Mouse (Mus musculus) hindbrain, embryonic 12.5 days (tissue): ENCODE measurements at regions not wholly inside any gene's neighbourhood (a gene's known extent, or its start where the extent isn't known, plus 50 kb on each side); places are given as distances from the start of the nearest gene placed in this dataset.
"Not testable (repeated sequence)": the region's sequence is repeated elsewhere in the genome, so short reads cannot be mapped to it uniquely, and the experiment has no call there.

Source experiments
- ATAC-seq: fragments of 200-750 bp; cut with Nextera tagmentation; 2 replicates; pipeline ENCODE4 v1.8.0; 2017; ENCODE audit warnings: moderate TSS enrichment; ENCODE audit not compliant: low FRiP score
- H3K27ac ChIP-seq: fragments of 300-500 bp; sonication (generic); 2 replicates; pipeline ENCODE4 v1.5.1; 2016; ENCODE audit warnings: mild to moderate bottlenecking
- H3K27me3 ChIP-seq: fragments of 300-500 bp; sonication (generic); 2 replicates; pipeline ENCODE4 v1.6.1; 2016; ENCODE audit warnings: mild to moderate bottlenecking
- H3K36me3 ChIP-seq: fragments of 300-500 bp; sonication (generic); 2 replicates; pipeline ENCODE4 v1.6.1; 2016; ENCODE audit warnings: mild to moderate bottlenecking
- H3K4me1 ChIP-seq: fragments of 300-500 bp; sonication (generic); 2 replicates; pipeline ENCODE4 v1.6.1; 2016
- H3K4me2 ChIP-seq: fragments of 300-500 bp; sonication (generic); replicated peaks from 2 replicates; pipeline ENCODE4 v1.6.1; 2016; ENCODE audit warnings: mild to moderate bottlenecking
- H3K4me3 ChIP-seq: fragments of 300-500 bp; sonication (generic); 2 replicates; pipeline ENCODE4 v1.5.1; 2016; ENCODE audit warnings: mild to moderate bottlenecking
- H3K9ac ChIP-seq: fragments of 300-500 bp; sonication (generic); 2 replicates; pipeline ENCODE4 v1.6.1; 2016; ENCODE audit warnings: mild to moderate bottlenecking, moderate library complexity
- H3K9me3 ChIP-seq: fragments of 300-500 bp; sonication (generic); replicated peaks from 2 replicates; pipeline ENCODE4 v1.6.1; 2016; ENCODE audit warnings: mild to moderate bottlenecking
- WGBS: fragments of 180-500 bp; shearing (Covaris S2); methylation state at CpG from one replicate; pipeline ENCODE4 v1.1.7; 2016; 5-methylcytosine and 5-hydroxymethylcytosine counted together

DNA sequence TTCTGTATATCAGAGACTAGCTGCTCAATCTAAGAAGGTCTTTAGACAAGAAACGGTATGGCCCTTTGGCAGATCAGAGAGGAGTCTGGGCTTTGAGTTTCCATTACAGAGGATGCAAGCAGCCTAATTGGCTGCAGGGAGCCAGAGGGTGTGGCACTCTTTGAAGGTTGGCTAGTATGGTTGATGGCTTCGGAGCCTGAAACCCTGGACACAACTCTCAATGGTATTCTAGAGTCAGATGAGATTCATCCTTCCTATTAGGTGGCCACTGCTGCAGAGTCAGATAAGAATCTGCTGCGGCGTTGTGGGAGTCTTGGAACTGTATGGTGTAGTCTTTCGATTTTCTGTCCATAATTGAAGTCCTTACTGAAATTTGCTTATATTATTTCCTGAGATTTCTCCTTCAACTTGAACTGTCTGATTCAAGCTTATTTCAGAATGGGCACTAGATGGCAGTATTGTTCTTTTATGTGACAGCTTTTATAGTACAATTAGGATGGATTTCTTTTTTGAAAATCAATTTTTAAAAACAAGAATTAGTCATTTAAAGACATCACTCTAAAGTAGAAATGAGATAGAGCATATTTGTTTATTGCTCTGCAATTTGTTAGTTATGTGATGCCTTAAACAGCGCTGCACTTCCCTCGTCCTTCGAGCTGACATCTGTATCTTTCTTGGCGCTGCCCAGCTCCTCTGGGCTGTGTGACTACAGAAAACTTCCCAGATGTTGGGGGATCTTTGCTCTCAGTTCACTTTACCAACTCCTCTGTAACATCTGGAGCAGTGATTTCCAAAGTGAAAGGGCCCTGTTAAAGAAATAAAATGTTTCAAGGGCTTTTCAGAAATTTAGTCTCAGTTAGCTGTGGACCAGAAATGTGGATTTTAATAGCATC is 151.0 kb upstream of the Ttc29 start:
- Histone ChIP-seq H3K36me3 (no peaks in the 10 kb centered on the region), H3K4me1 (no peaks in the 10 kb centered on the region; the same call in 1 of the 2 replicates), H3K4me2 (no peak overlapping the region), H3K27me3 (peaks cover 5% of the 10 kb centered on the region; the same call in 1 of the 2 replicates), H3K27ac (no peak overlapping the region), H3K9me3 (no peaks in the 10 kb centered on the region), H3K9ac (no peak overlapping the region), H3K4me3 (no peak overlapping the region)
- WGBS = 59% methylated on average over 9 of the region's 9 CpGs
- no peak for ATAC-seq

DNA sequence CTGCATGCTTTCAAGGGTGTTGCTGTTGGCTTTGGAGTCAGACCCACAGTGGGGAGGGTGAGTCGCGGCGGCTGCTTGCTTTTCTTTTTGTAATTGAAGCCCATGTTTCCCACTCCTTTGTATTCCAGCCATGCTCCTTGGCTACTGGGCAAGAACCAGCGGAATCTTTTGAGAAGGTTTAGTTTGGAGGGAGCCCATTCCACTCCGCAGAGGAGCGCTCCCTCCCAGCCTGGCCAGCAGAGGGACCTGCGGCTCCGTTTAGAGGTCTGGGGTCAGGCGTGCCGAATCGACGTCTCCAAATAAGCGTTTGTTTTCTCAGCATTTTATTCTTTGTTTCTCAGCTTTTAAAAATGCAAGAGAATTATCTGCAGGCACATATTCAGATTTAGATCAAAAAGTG is 149.6 kb upstream of the Ttc29 start:
- no peak overlapping the region for H3K27ac ChIP-seq
- peak overlapping the region; percentile 21 for H3K4me3 ChIP-seq
- no peaks in the 10 kb centered on the region for H3K9me3 ChIP-seq
- H3K9ac ChIP-seq = peak overlapping the region; percentile 23; the same call in 1 of the 2 replicates
- WGBS = 2% methylated on average over 13 of the region's 13 CpGs
- H3K36me3 ChIP-seq = no peaks in the 10 kb centered on the region
- H3K4me2 ChIP-seq = peak overlapping the region; percentile 59
- ATAC-seq = peak; percentile 83
- H3K27me3 ChIP-seq = peaks cover 9% of the 10 kb centered on the region
- H3K4me1 ChIP-seq = no peaks in the 10 kb centered on the region; the same call in 1 of the 2 replicates

DNA sequence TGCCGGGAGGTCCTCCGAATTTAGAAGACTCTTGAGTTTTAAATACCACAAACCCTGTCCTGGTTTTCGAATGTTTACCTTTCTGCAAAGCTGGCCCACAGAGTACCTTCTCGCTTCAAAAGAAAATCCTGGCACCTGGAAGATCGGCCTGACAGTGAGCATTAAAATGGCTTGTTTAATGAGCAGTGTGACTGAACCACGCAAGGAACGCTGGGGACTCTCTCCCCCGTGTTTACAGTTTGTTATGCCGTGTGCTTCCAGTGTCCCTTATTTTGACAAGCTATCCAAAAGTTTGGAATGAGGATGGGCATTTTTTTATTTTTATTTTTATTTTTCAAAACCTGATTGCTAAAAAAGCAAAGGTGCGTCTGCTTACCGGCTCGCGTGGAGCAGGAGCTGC is 148.9 kb upstream of the Ttc29 start:
- H3K27ac ChIP-seq = no peak overlapping the region
- H3K9me3 ChIP-seq = no peaks in the 10 kb centered on the region
- H3K27me3 ChIP-seq = peaks cover 9% of the 10 kb centered on the region
- H3K4me2 ChIP-seq = peak overlapping the region; percentile 59
- 40% methylated on average over 13 of the region's 13 CpGs for WGBS
- peak overlapping the region; percentile 23; the same call in 1 of the 2 replicates for H3K9ac ChIP-seq
- H3K4me1 ChIP-seq = no peaks in the 10 kb centered on the region; the same call in 1 of the 2 replicates
- no peaks in the 10 kb centered on the region for H3K36me3 ChIP-seq
- peak overlapping the region; percentile 21 for H3K4me3 ChIP-seq
- ATAC-seq = no peak

DNA sequence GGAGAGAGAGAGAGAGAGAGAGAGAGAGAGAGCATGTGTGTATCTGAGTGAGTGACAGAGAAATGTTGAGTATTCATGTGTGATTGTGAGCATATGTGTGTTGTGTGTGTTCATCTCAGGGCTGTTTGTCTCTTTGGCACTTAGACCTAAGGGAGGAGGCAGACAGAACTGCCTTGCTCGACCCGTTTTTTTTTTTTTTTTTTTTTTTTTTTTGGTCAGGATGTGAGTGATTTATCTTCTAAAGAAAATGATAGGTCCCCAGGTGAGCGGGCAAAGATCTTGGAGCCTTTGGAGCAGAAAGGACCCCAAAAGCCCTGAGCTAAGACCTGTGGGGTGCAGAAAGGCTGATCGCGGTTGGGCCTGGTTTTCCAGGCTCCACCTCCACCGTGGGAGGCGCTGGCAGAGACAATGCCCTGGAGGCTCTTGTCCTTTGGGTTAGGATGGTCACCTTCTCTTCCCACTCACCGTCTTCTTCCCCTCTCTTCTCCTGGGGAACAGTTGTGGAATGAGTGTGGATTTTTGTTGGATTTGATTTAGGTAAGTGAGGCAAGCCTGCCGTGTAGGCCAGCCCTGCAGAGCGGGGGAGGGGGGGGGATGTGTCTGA is 147.1 kb upstream of the Ttc29 start:
- no peaks in the 10 kb centered on the region; the same call in 1 of the 2 replicates for H3K4me1 ChIP-seq
- H3K9ac ChIP-seq = no peak overlapping the region
- H3K4me2 ChIP-seq = no peak overlapping the region
- H3K9me3 ChIP-seq = no peaks in the 10 kb centered on the region
- no peak for ATAC-seq
- no peak overlapping the region for H3K4me3 ChIP-seq
- H3K36me3 ChIP-seq = no peaks in the 10 kb centered on the region
- no peak overlapping the region for H3K27ac ChIP-seq
- WGBS = 23% methylated on average over 10 of the region's 10 CpGs
- H3K27me3 ChIP-seq = peaks cover 9% of the 10 kb centered on the region

DNA sequence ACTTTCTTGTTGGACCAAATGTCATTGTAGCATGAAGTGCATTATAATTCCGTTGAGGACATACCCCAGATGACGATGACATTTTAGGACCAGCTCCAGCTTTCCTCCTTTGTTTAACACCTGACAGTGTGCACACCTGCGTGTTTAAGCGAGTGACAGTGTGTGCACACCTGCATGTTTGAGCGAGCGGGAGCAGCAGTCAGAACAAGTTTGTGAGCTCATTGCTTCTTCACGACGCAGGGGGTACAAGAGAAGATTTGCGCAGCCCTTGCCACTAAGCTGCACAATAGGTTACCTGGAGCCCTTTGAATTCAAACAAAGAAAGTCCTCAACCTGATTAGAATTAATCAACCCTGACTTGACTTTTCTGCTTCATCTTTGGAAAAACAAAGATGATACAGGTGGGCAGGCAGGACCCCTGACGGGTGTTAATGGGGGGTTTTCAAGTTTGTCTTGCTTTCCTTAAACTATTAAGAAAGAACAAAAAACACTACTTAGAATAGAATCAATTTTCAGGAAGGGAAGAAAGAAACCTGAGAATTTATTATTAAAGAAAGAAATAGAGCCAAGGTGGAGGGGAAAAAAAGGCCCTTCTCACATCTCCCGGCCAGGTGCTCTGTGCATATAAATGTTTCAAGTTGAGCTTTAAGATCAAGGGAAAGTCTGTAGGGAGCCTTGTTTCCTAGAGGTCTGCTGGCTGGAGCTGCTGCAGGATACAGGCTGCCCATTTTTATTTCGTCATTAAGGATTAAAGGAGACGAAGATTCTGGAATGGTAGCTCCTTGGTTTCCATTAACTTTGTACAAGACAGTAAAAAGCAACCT is 144.8 kb upstream of the Ttc29 start:
- Histone ChIP-seq H3K9me3 (no peaks in the 10 kb centered on the region), H3K27me3 (peaks cover 9% of the 10 kb centered on the region), H3K4me3 (no peak overlapping the region), H3K27ac (no peak overlapping the region), H3K4me1 (no peaks in the 10 kb centered on the region; the same call in 1 of the 2 replicates), H3K9ac (no peak overlapping the region), H3K4me2 (no peak overlapping the region), H3K36me3 (no peaks in the 10 kb centered on the region)
- ATAC-seq = no peak
- WGBS = 20% methylated on average over 13 of the region's 13 CpGs

DNA sequence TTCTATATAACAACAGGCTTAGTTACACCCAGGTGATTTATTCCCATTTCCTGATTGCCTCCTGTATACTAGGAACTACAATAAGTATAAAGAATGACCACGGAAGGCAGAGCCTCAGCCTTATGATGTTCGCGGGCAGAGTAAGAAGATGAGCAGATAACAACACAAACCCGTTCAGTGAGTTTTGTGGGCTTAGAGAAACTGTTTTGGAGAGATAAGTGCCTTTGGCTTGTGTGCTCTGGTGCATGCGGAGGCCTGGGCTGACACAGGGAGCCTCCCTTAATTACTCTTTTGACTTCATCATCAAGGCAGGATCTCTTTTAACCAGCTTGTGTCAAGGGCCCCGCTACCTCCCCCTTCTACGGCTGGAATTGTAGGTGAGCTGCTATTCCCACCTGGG is 139.3 kb upstream of the Ttc29 start:
- 84% methylated on average over 7 of the region's 7 CpGs for WGBS
- Histone ChIP-seq H3K9me3 (no peaks in the 10 kb centered on the region), H3K4me3 (no peak overlapping the region), H3K4me2 (no peak overlapping the region), H3K27ac (no peak overlapping the region), H3K36me3 (no peaks in the 10 kb centered on the region), H3K4me1 (0 out of 2 replicates have a peak, but pooled peaks cover 4% of the 10 kb centered on the region), H3K27me3 (no peaks in the 10 kb centered on the region), H3K9ac (no peak overlapping the region)
- no peak for ATAC-seq

DNA sequence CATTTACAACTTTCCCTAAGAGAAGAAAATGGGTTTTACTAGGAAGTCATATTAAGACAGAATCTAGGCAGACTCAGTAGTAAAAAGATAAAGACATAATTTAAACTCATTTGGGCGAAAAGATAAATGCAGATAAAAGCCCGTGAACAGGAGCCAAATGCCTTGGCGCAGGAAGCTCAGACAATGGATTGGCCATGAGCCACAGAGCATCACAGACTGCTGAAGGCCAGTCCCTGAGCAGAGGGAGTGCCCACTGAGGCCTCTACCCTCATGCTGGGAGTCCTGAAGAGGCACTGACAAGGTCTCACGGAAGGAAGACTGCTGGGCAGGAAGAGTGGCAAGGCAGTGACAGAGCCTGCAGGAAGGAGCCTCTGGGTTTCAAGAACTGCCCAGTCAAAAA is 136.0 kb upstream of the Ttc29 start:
- Histone ChIP-seq H3K27ac (no peak overlapping the region), H3K9me3 (no peaks in the 10 kb centered on the region), H3K4me3 (no peak overlapping the region), H3K4me1 (0 out of 2 replicates have a peak, but pooled peaks cover 4% of the 10 kb centered on the region), H3K4me2 (no peak overlapping the region), H3K9ac (no peak overlapping the region), H3K27me3 (no peaks in the 10 kb centered on the region), H3K36me3 (no peaks in the 10 kb centered on the region)
- ATAC-seq = no peak
- WGBS = 51% methylated on average over 4 of the region's 4 CpGs

DNA sequence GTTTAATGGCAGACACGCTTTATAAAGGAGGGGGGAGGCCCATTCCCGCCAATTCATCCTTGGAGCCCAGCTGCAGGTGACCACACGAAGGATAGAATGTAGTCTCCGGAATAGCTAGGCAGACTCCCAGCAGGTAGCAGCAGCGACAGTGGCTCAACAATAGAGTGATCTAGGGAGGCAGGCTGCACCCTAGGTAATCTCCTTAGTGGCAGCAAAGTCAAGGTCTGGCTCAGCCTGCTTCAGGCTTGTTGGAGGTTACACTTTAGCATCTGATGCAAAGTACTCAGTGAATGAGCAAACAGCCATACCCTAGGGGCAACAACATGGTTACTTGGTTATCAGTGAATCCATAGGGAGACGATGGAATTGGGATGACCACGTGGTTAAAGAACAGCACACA is 131.7 kb upstream of the Ttc29 start:
- not testable (repeated sequence) for H3K4me2 ChIP-seq, H3K9ac ChIP-seq, H3K4me1 ChIP-seq, H3K4me3 ChIP-seq, H3K27me3 ChIP-seq, H3K36me3 ChIP-seq, H3K27ac ChIP-seq, H3K9me3 ChIP-seq, ATAC-seq
- WGBS = 50% methylated on average over 7 of the region's 7 CpGs

DNA sequence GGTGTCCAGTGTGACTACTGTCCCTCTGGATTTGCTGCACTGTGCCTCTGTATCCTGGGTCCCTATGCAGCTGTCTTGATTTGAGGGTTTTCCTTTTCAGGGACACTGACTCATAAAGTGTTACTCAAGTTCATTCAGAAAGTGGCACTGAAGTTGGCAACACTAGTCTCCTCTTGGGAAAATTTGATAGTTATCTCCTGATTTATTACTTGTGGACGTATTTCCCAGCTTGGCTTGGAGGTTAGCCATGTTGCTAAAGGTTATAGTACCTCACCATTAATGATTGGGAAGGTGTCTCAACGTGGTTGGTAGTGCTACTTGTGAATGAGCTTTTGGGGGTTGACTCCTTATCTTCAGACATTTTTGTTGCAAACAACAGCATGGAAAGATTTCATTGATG is 130.1 kb upstream of the Ttc29 start:
- no peak for ATAC-seq
- H3K4me1 ChIP-seq = no peaks in the 10 kb centered on the region
- H3K36me3 ChIP-seq = no peaks in the 10 kb centered on the region
- H3K9ac ChIP-seq = no peak overlapping the region
- no peak overlapping the region for H3K27ac ChIP-seq
- 79% methylated on average over 2 of the region's 2 CpGs for WGBS
- no peak overlapping the region for H3K4me3 ChIP-seq
- H3K27me3 ChIP-seq = no peaks in the 10 kb centered on the region
- no peak overlapping the region for H3K4me2 ChIP-seq
- H3K9me3 ChIP-seq = no peaks in the 10 kb centered on the region

DNA sequence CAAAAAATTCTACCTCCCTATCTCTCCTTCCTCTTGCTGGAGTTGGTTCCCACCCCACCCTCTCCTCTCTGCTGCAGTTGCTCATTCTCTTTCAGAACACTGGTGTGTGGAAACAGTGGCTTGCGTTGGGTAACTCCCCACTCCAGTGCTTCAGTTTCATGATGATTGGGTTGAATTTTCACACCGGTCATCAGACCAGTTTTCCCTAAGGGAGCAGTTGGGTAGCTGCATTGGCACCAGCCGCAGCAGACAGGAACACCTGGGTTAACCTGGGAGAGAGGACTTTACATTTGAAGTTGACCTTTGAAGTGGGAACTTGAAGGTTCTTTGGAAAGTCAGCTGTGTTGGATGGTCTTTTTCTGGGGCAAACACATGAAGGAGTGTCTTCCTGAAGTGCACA is 126.7 kb upstream of the Ttc29 start:
- no peak for ATAC-seq
- H3K4me2 ChIP-seq = no peak overlapping the region
- no peak overlapping the region for H3K4me3 ChIP-seq
- H3K27ac ChIP-seq = no peak overlapping the region
- H3K9me3 ChIP-seq = no peaks in the 10 kb centered on the region
- no peaks in the 10 kb centered on the region for H3K36me3 ChIP-seq
- H3K4me1 ChIP-seq = no peaks in the 10 kb centered on the region
- H3K27me3 ChIP-seq = no peaks in the 10 kb centered on the region
- H3K9ac ChIP-seq = no peak overlapping the region
- 96% methylated on average over 3 of the region's 3 CpGs for WGBS

DNA sequence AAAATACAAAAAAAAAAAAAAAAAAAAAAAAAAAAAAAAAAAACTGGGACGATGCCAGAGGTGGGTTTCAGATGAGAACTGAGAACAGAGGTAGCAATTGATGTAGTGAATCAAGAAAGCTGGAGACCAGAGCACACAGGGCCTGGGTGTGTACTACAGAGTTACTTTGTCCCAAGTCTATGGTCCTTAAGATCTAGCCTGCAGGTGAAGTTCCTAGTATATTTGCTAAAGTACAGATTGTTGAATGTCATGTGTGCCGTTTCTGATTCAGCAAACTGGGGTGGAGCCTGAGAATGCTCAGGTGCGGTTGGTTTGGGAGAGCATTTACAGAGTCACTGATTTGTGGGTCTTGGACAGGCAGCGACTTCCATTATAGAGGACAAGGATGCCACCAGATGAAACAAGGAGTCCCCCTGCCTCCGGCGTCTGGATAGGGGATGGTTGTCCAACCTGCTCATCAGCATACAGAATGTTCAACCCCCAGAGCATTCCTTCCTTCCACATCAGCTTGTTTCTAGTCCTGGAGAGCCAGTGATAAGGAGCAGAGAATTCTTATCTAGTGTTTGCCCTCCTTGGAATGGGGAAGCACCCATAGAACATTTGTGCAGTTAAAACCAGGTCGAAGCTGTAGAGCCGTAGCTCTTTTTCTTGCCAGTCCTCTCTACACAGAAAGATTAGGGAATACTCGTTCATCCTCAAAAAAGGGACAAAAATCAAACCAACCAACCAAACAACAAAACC is 122.5 kb upstream of the Ttc29 start:
- Histone ChIP-seq H3K4me2 (no peak overlapping the region), H3K27ac (no peak overlapping the region), H3K36me3 (no peaks in the 10 kb centered on the region), H3K4me1 (no peaks in the 10 kb centered on the region), H3K27me3 (no peaks in the 10 kb centered on the region), H3K9me3 (no peaks in the 10 kb centered on the region), H3K4me3 (no peak overlapping the region), H3K9ac (no peak overlapping the region)
- 85% methylated on average over 9 of the region's 9 CpGs for WGBS
- no peak for ATAC-seq
